Mouse (Mus musculus): ENCODE data around the gene Nprl2.

- TF ChIP-seq POLR2A (IDR thresholded peaks at IDR 0.05; ENCODE audit: control insufficient read depth, extremely low read depth, insufficient read depth, low read length, poor library complexity) (no peak), CTCF (IDR thresholded peaks at IDR 0.05; ENCODE audit: borderline replicate concordance, control insufficient read depth, extremely low read depth, insufficient read depth, low read length, poor library complexity) (no peak)
Measured at GRCm38 (mm10) chr9:107540420-107540819, 1.6 kb upstream of the Nprl2 start.
